Mouse (Mus musculus) lung, adult 2 months (tissue): ENCODE measurements around the gene Ctxn1. TPM values are rescaled to one million over a fixed set of nuclear protein-coding genes. Genes with fewer than 3 reads are reported as not detected.
"Not testable (repeated sequence)": the region's sequence is repeated elsewhere in the genome, so short reads cannot be mapped to it uniquely, and the experiment has no call there.

Experiments used
- DNase-seq: peaks from one replicate; pipeline ENCODE4 v3.0.0; 2022
- H3K4me1 ChIP-seq: fragments of 200-500 bp; 2 replicates; pipeline ENCODE4 v1.6.1; 2011; ENCODE audit warnings: low read length; ENCODE audit not compliant: control insufficient read depth, insufficient read depth
- H3K4me3 ChIP-seq: fragments of 200-500 bp; replicated peaks from 2 replicates; pipeline ENCODE3; 2011; ENCODE audit warnings: low read depth, mild to moderate bottlenecking, control low read depth, low read length; ENCODE audit errors: extremely low read depth
- CTCF ChIP-seq: fragments of 200-500 bp; IDR thresholded peaks from 2 replicates; pipeline ENCODE4 v1.5.1; 2011; ENCODE audit warnings: mild to moderate bottlenecking, low read length, control low read depth; ENCODE audit not compliant: insufficient read depth
- POLR2A ChIP-seq: fragments of 200-500 bp; IDR thresholded peaks from 2 replicates; pipeline ENCODE4 v1.6.1; 2011; ENCODE audit warnings: low read depth, mild to moderate bottlenecking, control low read depth, low read length, borderline replicate concordance; ENCODE audit errors: extremely low read depth
- WGBS: fragments of 180-500 bp; shearing (Covaris S2); methylation state at CpG from one replicate; pipeline ENCODE4 v1.1.7; 2018; 5-methylcytosine and 5-hydroxymethylcytosine counted together
- polyA plus RNA-seq: library from polyadenylated mRNA; depleted of rRNA; stranded (reverse); fragments of >200 nt; gene quantifications from 2 replicates; pipeline ENCODE4 v1.2.3, GENCODE M21; 2012

Ctxn1 gene
- polyA plus RNA-seq, 1 experiment, result 41.4 TPM

- TF ChIP-seq CTCF (no peak), POLR2A (no peak)
- 81% methylated on average over 8 of the region's 8 CpGs for WGBS
- H3K4me3 ChIP-seq, result no peak overlapping the region
Observed at GRCm38 (mm10) chr8:4263105-4263791, 4.2 kb upstream of the Ctxn1 start.

GRCm38 (mm10) chr8:4259805-4260170 is 714 bp upstream of the Ctxn1 start:
- peaks cover 8% of the 10 kb centered on the region for H3K4me1 ChIP-seq
- DNase-seq, result no peak
- WGBS, result 82% methylated on average over 4 of the region's 4 CpGs
- no peak overlapping the region for H3K4me3 ChIP-seq
- no peak for TF ChIP-seq CTCF
- TF ChIP-seq POLR2A, result no peak

More at GRCm38 (mm10) chr8:4263105-4263791, 4.2 kb upstream of the Ctxn1 start:
- H3K4me1 ChIP-seq, result peaks cover 8% of the 10 kb centered on the region
- DNase-seq, result no peak

DNA sequence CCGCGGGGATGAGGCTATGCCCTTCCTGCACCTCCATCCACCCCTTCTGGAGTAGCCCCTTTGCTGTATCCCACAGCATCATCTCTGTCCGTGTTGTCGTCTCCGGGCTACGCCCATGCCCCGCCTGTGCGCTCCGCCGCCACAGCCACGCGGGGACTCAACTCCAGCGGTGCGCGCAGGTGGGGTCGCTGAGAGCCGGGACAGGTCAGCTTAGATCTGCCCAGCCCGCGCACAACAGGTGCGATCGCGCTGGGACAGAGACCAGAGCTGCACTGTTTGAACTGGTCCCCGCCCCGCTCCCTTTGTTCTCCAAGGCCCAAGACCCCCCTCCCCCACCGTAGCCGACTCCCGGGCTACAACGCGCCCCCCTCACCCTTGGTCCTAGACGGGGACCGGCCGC is 396 bp downstream of the Ctxn1 start:
- 2% methylated on average over 32 of the region's 32 CpGs for WGBS
- Histone ChIP-seq H3K4me1 (peaks cover 10% of the 10 kb centered on the region), H3K4me3 (peak overlapping the region; percentile 66)
- no peak for DNase-seq
- TF ChIP-seq CTCF (no peak), POLR2A (no peak)

GRCm38 (mm10) chr8:4258233-4258632 is 841 bp downstream of the Ctxn1 start:
- Histone ChIP-seq H3K4me3 (peak overlapping the region; percentile 66), H3K4me1 (peaks cover 13% of the 10 kb centered on the region)
- 2% methylated on average over 35 of the region's 35 CpGs for WGBS
- peak; percentile 66 for DNase-seq
- peak; percentile 63 for TF ChIP-seq CTCF
- no peak for TF ChIP-seq POLR2A

DNA sequence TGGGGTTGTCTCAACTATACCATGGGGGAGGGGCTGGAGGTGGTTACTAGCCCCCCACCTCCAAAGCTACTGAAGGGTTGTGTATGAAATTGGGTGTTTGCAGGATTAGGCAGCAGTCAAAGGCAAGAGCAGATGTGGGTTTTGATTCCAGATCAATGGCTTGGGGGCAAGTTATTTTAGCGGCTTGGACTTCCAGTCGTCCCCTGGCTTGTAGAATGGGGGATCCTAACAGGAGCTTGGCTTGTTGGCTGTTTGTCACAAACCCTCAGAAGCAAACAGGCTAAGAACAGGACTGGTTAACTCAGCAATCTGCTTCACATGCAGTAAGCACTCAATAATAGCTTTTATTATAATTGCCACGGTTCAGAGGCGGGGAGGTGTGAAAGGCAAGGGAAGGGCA is 1.7 kb downstream of the Ctxn1 start:
- TF ChIP-seq CTCF (no peak), POLR2A (no peak)
- peaks cover 15% of the 10 kb centered on the region for H3K4me1 ChIP-seq
- WGBS, result 79% methylated on average over 4 of the region's 4 CpGs
- H3K4me3 ChIP-seq, result no peak overlapping the region
- no peak for DNase-seq

DNA sequence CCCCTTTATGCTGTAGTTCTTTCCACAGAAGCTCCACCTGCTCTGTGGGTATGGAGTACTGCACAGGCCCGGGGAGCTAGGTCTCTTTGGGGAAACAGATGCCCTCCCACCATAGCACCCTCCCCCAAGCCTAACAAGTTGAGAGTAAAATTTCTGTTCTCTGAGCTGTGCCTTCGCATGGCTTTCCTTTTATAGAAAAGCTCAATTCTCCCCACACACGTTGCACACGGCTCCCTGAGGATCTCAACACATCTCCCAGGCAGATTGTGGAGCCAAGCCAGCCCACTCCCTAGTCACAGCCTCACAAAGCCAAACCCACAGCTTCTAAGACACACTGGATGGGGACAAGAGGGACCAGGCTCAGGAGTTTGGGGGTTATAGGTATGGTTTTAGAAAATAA is 2.2 kb downstream of the Ctxn1 start:
- no peak for DNase-seq
- peaks cover 15% of the 10 kb centered on the region for H3K4me1 ChIP-seq
- TF ChIP-seq CTCF (no peak), POLR2A (no peak)
- WGBS, result 41% methylated on average over 4 of the region's 4 CpGs
- H3K4me3 ChIP-seq, result no peak overlapping the region

DNA sequence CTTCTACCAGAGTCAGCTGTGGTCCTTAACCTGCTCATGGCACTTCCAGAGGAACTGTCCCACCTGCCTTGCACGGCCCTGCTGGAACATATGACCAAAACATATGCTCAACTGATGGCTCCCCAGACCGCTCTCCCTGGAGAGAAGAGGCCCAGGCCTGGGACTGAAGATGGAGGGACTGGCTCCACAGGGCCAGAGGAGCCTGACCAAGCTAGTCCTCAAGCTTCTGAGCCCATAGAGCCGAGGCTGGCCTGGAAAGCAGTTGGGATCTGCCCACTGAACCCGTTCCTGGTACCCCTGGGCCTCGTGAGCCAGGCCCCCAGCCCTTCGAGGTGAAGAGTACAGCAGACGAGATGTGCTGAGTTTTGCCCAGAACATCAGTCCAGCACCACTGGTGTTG is 3.6 kb downstream of the Ctxn1 start:
- 87% methylated on average over 7 of the region's 7 CpGs for WGBS
- not testable (repeated sequence) for DNase-seq, H3K4me3 ChIP-seq
- peaks cover 15% of the 10 kb centered on the region for H3K4me1 ChIP-seq

GRCm38 (mm10) chr8:4254001-4254400 is 5.1 kb downstream of the Ctxn1 start:
- TF ChIP-seq CTCF (0 out of 2 replicates have a peak, but pooled peaks have one; percentile 17), POLR2A (no peak)
- WGBS, result 58% methylated on average over 6 of the region's 6 CpGs
- Histone ChIP-seq H3K4me1 (peaks cover 11% of the 10 kb centered on the region), H3K4me3 (no peak overlapping the region)
- no peak for DNase-seq

DNA sequence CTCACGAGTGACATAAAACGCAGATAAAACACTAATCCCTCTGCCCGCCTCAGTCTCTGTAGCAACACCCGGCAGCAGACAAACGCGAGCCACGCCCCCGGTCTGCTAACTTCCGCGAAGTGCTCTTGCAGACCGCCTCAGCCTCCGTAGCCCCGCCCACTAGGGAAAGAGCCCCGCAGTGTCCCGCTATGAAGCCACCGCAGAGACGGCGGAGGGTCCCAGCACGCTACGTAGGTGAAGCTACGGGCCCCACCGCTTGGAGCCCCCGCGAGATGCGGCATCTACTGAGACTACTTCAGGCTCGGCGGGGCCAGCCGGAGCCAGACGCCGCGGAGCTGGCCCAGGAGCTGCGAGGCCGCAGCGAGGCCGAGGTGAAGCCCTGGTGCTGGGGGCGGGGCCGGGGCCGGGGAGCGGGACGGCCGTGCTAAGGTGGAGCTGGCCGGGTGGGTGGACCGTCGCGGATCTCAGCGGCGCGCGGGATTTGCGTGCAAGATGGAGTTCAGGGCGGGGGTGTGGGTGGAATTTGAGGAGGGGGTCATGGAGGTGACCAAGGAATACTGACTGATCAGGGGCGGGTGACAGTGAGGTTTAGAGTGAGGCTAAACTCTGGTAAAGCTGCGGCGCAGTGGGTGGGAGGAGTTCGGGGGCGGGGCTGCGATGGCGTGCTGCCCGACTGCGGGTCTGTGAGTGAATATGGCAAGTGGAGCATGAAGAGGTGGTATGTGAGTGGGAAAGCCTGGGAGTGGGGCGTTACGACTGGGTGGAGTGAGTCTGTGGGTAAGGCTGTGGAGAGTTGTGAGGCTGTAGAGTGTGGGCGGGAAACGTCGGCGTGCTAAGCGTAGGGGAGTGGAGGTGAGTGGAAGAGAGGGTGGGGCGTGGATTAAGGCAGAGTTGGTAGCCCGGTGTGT is 5.9 kb downstream of the Ctxn1 start, which contains the start of gene Snapc2:
Snapc2 (plus strand) TSS at position 147 of the 908 bp plus-strand sequence.
- H3K4me3 ChIP-seq, result peak within 1 kb of the TSS; percentile 79
- TF ChIP-seq CTCF (no peak), POLR2A (peak; percentile 65; the same call in 1 of the 2 replicates)
- whole genome bisulfite sequencing, result under 1% methylated on average over 69 of the region's 69 CpGs
- peak; percentile 97 for DNase-seq
- H3K4me1 ChIP-seq, result peaks cover 7% of the 10 kb centered on the region
